Mouse (Mus musculus) lung, adult 2 months (tissue): Measurements from ENCODE around the gene Prdm11. TPM values are rescaled to one million over a fixed set of nuclear protein-coding genes. Genes with fewer than 3 reads are reported as not detected.

ENCODE experiments used
- DNase-seq: peaks from one replicate; pipeline ENCODE4 v3.0.0; 2022
- H3K4me1 ChIP-seq: fragments of 200-500 bp; 2 replicates; pipeline ENCODE4 v1.6.1; 2011; ENCODE audit warnings: low read length; ENCODE audit not compliant: control insufficient read depth, insufficient read depth
- H3K4me3 ChIP-seq: fragments of 200-500 bp; replicated peaks from 2 replicates; pipeline ENCODE3; 2011; ENCODE audit warnings: low read depth, mild to moderate bottlenecking, control low read depth, low read length; ENCODE audit errors: extremely low read depth
- CTCF ChIP-seq: fragments of 200-500 bp; IDR thresholded peaks from 2 replicates; pipeline ENCODE4 v1.5.1; 2011; ENCODE audit warnings: mild to moderate bottlenecking, low read length, control low read depth; ENCODE audit not compliant: insufficient read depth
- POLR2A ChIP-seq: fragments of 200-500 bp; IDR thresholded peaks from 2 replicates; pipeline ENCODE4 v1.6.1; 2011; ENCODE audit warnings: low read depth, mild to moderate bottlenecking, control low read depth, low read length, borderline replicate concordance; ENCODE audit errors: extremely low read depth
- WGBS: fragments of 180-500 bp; shearing (Covaris S2); methylation state at CpG from one replicate; pipeline ENCODE4 v1.1.7; 2018; 5-methylcytosine and 5-hydroxymethylcytosine counted together
- polyA plus RNA-seq: library from polyadenylated mRNA; depleted of rRNA; stranded (reverse); fragments of >200 nt; gene quantifications from 2 replicates; pipeline ENCODE4 v1.2.3, GENCODE M21; 2012

Gene Prdm11
- polyA plus RNA-seq, 1 experiment = 12.3 TPM

DNA sequence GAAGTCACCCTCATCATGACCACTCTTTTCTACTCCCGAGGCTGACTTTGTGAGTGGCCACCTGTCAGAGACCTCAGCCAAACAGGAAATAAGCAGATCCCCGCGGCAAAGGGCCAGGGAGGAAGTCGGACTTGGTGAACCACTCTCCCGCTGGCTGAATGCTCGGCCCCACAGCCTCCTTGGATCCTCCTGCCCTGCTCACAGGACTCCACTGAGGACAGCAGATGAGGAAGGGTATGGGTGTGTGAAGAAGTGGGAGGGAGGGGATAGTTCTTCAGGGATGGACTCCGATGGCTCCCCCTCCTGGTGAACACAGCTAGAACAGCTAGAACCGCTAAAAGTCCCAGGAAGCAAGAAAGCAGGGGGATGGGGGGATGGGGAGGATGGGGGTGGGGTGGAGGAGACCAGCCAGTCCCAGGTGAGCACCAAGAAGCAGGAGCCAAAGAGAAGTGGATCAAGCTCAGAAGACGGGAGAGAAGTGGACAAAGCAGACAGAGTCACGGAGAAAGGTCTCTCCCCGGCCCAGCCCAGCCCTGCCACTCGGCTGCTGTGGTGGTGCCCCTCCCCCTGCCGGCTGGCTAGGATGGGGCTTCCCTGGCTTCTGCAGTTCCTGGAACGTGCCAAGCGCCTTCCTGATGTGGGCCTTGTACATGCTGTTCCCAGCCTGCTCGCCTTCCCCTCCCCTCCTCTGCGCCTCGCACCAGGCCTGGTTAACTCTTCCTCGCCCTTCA lies 57.9 kb downstream of the Prdm11 start:
- WGBS = 9% methylated on average over 19 of the region's 19 CpGs
- TF ChIP-seq CTCF (peak; percentile 62), POLR2A (peak; percentile 56; the same call in 1 of the 2 replicates)
- Histone ChIP-seq H3K4me1 (peaks cover 17% of the 10 kb centered on the region), H3K4me3 (peak overlapping the region; percentile 32)
- peak; percentile 72 for DNase-seq

DNA sequence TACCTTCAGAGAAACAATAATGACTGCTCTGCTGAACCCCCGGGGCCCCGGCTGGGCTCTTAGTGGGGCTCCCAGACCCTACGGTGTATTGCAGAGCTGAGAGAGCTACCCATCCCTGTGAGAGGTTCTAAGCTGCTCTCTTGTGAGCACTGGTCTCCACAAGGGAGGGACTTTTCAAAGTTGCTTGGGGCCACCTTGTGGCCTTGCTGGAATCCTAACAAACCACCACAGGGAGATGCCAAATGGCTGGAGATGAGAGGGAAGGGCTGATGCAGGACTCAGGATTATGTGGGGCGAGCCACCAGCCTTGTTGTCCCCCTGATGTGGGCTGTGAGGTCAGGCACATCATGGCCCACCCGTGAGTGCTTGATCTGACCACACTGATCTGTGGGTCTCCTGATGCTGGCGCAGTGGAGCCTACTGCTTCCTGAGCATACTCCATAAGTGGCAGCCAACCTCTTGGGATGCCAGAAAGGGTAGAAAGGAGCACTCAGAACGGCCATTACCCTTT lies 58.8 kb downstream of the Prdm11 start:
- Histone ChIP-seq H3K4me3 (no peak overlapping the region), H3K4me1 (peaks cover 26% of the 10 kb centered on the region)
- TF ChIP-seq CTCF (peak; percentile 37; the same call in 1 of the 2 replicates), POLR2A (no peak)
- DNase-seq = peak; percentile 43
- 75% methylated on average over 7 of the region's 7 CpGs for WGBS

DNA sequence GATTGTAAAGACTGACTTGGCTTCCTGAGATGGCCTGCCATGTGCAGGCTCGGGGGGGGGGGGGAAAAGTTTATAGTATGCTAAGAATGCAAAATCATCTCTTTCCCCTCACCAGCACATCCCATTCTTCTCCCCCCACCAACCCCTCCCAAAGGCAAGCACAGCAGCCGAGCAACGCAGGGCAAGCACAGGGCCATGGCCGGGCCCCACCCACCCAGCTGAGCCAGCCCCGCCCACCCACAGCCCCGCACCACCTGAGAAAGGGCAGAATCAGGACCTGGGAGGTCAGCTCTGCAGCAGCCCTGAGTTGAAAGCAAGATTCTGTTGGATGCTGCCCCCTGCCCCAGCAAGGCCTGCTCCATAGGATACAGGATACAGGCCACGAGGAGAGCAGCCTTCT lies 60.4 kb downstream of the Prdm11 start:
- 47% methylated on average over 7 of the region's 7 CpGs for WGBS
- DNase-seq = no peak
- H3K4me1 ChIP-seq = peaks cover 28% of the 10 kb centered on the region
- TF ChIP-seq CTCF = no peak
- no peak for TF ChIP-seq POLR2A
- no peak overlapping the region for H3K4me3 ChIP-seq

DNA sequence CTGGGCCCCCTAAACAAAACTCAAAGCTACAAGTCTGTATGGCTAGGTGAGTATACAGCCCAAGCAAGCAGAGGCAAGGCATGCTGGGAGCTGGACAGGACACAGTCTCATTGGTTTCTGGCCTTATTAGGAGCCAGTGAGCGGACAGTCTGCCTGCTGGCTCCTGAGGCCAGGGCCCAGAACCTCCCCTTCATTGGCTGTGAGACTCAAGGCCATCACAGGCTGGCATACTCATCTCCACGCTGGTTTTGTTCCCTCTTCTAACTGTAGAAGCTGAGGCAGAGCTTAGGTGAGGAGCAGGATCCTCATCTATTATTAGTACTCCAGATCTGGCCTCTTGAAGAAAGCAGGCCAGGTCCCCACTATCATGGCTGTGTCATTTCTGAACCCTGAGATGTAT lies 60.8 kb downstream of the Prdm11 start:
- peaks cover 28% of the 10 kb centered on the region for H3K4me1 ChIP-seq
- 76% methylated on average over 2 of the region's 2 CpGs for WGBS
- H3K4me3 ChIP-seq = no peak overlapping the region
- DNase-seq = no peak
- TF ChIP-seq CTCF (no peak), POLR2A (no peak)

DNA sequence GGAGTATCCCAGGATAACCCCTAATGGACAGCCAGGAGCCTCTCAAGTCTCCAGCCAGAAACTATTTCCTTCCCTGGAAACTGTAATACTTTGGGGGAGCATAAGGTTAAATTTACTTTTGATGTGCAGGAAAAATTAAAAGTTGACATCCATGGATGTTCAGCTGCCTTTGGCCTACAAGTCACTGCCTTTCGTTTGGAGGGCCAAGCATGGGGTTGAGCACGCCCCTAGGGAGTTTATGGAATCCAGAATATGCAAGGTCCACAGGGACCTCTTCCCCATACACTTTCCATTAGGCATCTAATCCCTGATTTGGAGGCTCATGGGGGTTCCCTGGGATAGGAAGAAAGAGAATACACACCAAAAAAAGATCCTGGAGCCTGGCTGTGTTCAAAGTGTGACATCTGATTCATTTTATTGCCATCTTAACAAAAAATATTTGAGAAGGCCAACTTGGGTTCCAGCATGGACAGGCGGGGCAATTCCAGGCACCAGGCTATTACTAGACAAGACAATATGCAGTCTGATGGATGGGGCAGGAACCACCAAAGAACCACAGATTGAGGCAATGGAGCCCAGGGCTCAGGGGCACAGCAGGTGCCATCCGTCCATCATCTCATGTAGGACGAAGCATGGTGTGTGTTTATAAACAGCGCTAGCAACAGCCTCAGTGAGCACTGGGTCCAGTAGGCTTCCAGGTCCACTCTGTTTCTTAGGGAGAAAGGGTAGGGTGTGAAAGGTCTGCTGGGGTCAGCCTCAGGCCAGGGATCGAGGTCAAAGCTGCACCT lies 61.5 kb downstream of the Prdm11 start:
- Histone ChIP-seq H3K4me3 (no peak overlapping the region), H3K4me1 (peaks cover 28% of the 10 kb centered on the region)
- TF ChIP-seq POLR2A = no peak
- TF ChIP-seq CTCF = no peak
- DNase-seq = no peak
- WGBS = 76% methylated on average over 7 of the region's 7 CpGs

DNA sequence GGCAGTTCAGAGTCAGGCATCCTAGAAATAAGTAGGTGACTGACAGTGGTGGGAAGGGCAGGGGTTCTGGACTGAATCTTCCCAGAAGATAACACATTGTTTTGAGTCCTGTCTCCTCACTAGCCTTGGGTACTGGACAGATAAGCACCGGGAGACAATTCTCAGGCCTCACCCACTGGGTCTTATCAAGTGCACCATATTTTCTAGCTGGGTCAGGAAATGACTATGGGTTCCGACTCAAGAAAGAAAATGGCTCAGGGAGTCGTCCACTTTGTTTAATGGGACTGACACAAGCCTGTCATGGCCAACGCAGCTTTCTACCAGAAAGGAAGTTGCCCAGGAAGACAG lies 62.7 kb downstream of the Prdm11 start:
- peaks cover 19% of the 10 kb centered on the region for H3K4me1 ChIP-seq
- WGBS = 47% methylated on average over 4 of the region's 4 CpGs
- H3K4me3 ChIP-seq = no peak overlapping the region
- no peak for DNase-seq
- no peak for TF ChIP-seq POLR2A
- no peak for TF ChIP-seq CTCF

DNA sequence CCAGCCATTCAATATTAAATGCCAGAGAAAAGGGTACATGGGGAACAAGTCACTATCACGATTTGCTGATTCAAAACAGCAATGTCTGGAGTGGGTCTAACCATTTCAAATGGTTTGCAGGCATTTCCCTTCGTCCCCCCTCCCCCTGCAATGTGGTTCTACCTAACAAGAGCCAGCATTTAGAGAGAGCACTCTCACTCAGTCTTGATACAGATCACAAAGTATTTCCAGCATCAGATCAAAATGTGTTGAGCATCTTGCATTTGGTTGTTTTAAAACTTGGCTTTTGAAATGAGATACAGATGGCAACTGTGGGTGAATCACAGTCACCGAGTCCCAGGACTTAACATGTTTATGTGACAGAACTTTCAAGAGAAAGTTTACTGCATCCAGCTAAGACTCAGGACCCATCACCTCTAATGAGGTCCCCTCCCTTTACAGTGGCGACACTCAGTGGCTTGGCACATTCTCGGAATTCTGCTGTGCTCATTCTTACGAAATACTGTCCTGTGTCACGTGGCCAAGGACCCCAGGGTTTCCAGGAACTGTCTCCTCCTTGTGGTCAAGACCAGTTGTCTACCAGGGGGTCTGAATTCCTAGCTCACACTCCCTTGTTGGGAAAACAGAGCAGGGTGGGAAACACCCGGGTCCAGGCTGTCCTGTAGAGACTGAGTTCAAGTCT lies 63.2 kb downstream of the Prdm11 start:
- peak; percentile 48 for DNase-seq
- Histone ChIP-seq H3K4me1 (peaks cover 17% of the 10 kb centered on the region), H3K4me3 (no peak overlapping the region)
- TF ChIP-seq CTCF = no peak
- no peak for TF ChIP-seq POLR2A
- 38% methylated on average over 8 of the region's 8 CpGs for WGBS

DNA sequence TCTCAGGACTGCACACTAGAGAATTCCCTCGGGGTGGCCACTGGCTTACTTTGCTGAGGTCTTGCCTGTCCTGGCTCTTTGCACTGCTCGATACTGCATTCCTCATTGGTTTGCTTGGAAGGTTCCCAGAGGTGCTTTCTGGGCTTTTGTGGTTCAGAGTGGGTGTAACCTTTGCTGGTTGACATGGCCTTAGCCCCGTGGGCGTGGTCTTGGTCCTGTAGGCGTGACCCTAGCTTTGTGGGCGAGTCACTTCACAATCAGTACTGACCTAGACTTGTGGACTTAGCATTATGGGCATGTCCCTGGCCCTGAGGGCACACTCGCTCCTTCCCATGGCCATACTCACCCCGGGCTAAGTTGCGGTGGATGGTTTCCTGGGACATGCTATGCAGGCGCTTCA lies 65.8 kb downstream of the Prdm11 start:
- TF ChIP-seq CTCF (no peak), POLR2A (no peak)
- no peak overlapping the region for H3K4me3 ChIP-seq
- peaks cover 11% of the 10 kb centered on the region for H3K4me1 ChIP-seq
- 81% methylated on average over 10 of the region's 10 CpGs for WGBS
- no peak for DNase-seq

DNA sequence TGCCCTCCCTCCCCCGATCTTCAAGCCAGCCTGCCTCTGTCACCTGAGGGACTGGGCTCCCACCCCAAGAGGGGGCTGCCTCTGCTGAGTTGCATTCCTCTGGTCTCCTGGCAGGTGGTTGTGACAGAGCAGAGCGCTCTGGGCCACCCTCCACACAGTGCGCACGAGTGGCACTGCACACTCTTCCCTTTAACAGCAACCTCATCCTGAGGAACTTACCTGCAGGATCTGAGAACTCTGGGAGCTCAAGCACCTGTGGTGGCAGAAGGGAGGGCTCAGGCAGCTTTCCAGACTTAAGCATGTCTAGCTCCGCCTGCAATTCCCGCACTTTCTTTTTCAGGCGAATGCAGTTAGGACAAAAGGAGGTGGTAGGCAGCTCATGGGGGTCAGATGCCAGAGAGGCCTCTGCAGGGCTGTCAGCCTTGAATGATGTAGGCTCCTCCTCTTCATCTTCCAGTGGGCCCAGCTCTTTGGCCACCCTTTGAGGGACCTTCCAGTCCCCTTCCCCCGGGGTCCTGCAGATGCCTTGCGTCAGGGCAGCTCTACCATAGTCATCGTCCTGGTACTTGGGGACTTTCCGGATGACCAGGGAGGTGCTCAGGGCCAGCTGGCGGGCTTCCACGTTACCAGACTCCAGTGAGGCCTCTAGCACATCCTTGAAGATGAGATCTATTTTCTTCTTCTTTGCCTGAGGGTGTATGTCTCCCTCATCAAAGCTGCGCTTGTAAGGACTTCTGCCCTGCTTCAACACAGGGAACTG lies 70.8 kb downstream of the Prdm11 start:
- TF ChIP-seq CTCF (no peak), POLR2A (no peak)
- no peaks in the 10 kb centered on the region; the same call in 1 of the 2 replicates for H3K4me1 ChIP-seq
- WGBS = 67% methylated on average over 14 of the region's 14 CpGs
- no peak for DNase-seq
- H3K4me3 ChIP-seq = no peak overlapping the region
